Mouse (Mus musculus): Measurements from ENCODE around the gene Tmem248.
"Not testable (repeated sequence)": the region's sequence is repeated elsewhere in the genome, so short reads cannot be mapped to it uniquely, and the experiment has no call there.

Tmem248 gene

DNA sequence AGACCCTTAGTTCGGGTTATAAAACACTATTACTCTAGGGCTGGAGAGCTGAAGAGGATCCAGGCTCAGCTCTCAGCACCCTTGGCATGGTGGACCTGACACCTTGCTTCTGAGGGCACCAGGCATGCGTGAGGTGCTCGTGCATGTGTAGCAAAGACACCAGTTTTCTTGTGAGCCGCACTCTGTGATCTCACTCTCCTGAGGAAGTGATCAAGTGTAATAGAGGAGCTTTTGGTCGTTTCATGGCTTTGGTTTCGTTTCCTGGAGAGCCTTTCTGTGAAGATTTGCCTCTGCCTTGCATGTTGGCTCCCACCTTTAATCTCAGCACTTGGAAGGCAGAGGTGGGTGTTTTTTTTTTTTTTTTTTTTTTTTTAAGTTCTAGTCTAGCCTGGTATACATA is 12.3 kb upstream of the Tmem248 start:
- DNase-seq: no peak

DNA sequence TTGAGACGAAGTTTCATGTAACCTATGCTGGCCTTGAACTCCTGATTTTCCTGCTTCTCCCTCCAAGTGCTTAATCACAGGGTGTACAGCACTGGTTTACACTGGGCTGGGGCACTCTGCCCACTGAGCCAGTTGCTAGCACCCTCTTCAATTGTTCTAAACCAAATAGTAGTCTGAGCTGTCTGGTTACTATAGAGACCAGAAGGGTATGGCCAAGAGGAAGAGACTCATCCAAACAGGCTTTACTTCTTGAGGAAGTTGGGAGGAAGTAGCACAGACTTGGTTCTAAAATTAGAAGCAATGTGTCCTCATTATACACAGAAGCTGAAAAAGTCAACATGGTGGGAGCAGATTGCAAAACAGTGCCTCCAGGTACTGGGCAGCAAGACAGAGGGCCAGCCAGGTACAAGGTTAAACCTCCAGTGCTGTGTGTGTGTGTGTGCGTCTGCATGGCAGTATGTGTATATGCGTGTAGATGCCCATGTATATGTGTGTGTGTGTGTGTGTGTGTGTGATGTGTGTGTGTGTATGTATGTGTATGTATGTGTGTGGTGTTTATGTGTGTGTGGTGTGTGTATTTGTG is 11.3 kb upstream of the Tmem248 start:
- DNase-seq: no peak

GRCm38 (mm10) chr5:130207299-130207698 is 9.6 kb upstream of the Tmem248 start:
- DNase-seq: no peak

GRCm38 (mm10) chr5:130212956-130213355 is 3.9 kb upstream of the Tmem248 start:
- no peak for DNase-seq

- DNase-seq: no peak
These were observed 525 bp downstream of the Tmem248 start for GRCm38 (mm10) chr5:130217406-130217805.

DNA sequence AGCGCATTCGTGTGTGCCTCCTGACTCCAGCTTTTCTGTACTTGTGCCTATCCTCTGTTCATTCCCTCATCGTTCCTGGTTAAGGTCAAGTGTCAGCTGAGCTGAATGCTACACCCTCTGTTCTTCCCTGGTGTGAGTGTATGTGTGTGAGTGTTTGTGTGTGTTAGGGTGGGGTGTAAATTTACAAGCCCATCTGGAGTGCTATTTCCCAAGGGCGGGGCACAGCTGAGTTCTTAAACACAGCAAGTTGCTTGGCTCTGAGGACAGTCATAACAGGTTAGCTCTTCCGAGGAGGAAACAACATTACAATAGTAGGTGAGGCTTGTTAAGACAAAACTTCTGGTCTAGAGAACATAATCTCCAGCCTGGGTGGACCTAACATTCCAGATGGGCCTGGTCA is 1.5 kb downstream of the Tmem248 start:
- no peak for DNase-seq

DNA sequence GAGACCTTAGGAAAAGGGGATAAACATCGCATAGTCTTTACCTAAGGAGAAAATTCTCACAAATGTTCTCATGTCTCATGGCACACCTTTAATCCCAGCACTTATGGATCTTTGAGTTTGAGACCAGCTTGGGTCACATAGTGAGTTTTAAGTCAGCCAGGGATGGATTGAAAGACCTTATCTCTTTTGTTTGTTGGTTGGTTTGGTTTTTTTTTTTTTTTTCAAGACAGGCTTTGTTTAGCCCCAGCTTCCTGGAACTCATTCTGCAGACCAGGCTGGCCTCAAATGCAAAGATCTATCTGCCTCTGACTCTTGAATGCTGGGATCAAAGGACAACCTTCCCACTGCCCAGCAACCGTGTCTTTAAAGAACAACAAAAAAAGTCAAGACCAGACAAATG is 4.4 kb downstream of the Tmem248 start:
- peak in 1 of 2 experiments; percentile 11 for DNase-seq

GRCm38 (mm10) chr5:130221760-130222145 is 4.9 kb downstream of the Tmem248 start:
- no peak for DNase-seq

DNA sequence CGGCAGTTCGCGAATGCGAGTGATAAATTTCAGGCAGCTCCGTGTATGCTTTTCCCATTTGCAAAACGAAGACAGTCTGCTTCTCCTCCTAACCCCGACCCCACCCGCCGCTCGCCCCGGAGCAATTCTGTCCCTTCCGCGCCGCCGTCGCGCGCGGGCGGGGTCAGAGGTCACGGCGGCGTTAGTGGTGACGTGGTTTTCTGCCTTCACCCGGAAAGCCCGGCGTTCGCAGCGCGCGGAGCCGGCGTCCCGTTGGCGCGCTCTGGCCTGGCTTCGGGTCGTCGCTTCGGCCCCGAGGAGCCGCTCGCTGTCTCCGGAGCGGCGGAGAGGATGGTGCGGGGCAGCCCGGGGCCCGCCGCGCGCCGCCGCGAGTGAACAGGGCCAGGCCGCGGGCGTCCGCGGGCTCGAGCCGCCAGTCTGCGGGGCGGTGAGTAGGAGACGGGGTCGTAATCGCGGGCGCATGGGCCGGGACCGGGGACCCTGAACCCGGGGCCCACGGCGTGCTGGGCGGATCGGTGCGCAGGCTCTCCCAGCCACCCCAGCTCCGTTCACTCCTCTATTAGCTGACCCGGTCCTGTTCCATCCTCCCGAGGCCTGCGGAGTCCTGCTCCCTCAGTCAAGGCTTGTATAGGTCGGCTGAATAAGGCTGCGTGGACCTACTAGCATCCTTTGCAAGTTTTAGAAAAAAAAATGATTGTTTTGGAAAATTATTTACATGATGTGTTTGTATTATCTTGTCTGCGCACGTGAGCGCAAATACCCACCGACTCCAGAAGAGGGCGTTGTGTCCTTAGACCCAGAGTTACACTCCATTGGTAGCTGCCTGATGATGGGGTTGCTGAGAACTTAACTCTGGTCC is 5.5 kb downstream of the Tmem248 start:
- peak; percentile 90 to 94 for DNase-seq

DNA sequence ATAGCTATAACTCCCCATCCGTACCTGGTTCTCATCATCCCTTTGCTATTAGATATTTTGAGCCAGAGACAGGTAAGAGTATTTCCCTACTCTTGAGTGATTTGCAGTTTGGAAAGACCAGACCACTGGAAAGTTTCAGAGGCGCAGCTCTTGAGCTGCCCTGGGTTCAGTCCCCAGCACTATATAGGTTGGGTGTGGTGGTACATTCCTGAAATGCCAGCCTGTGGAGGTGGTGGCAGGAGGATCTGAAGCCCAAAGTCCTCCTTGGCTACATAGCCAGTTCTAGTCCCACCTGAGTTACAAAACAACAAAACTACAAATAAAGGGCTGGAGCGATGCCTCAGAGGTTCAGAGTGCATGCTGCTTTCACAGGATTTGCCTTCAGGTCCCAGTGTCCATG is 9.9 kb downstream of the Tmem248 start:
- DNase-seq: no peak

- DNase-seq: no peak
These were observed 11.2 kb downstream of the Tmem248 start for GRCm38 (mm10) chr5:130228120-130228519.

DNA sequence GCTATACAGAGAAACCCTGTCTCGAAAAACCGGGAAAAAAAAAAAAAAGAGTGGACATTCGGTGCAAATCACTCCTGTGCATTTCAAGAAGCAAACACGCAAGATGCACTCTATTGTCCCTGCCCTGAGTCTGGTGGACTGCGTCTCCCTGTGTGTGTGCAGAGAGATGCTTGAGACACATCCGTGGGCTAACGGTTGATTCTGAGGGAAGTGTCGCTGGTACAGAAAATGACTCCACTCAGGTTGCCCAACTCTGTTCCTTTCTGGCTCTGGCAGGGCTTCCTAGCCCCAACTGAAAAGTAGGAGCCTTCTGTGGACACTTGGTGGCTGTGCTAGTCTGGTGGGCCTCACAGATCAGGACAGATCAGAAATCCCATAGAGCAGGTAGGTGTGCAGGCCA is 19.4 kb downstream of the Tmem248 start:
- no peak for DNase-seq

DNA sequence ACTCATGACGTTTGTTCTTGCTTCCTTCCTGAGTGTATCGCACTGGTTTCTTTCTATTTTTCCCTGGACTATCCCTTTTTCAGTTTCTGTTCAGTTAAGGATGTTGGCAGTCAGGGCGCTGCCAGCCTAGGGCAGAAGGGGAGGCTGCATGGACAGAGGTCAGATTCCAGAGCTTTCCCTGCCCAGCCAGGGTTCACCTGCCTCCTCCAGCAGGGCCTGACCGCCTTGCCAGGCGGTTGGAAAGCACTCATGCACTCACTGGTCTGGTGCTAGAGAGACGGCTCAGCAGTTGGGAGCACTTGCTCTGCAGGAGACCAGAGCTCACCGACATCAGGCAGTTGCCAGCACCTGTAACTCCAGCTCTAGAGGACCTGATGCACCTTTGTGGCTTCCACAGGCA is 22.4 kb downstream of the Tmem248 start:
- DNase-seq: peak; percentile 72 to 90

DNA sequence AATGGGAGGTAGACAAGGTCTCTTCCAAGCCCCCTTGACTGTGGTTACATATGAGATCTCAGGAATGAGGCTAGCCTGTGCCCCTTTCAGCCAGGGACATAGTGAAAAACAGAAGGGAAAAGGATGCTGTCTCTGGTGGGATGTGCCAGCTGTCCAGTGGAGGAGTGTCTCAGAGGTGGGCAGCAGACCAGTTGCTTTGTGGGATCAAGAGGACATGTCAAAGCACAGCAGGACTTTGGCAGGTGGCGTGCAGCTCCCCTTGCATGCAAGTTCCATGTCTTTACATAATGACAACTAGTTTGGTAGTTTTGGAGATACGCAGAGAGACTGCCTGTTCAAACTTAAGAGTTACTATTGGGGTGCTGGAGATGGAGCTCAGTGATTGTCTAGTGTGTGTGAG is 23.0 kb downstream of the Tmem248 start:
- no peak for DNase-seq

GRCm38 (mm10) chr5:130241426-130241825 is 24.5 kb downstream of the Tmem248 start:
- no peak for DNase-seq

- no peak for DNase-seq
These were observed 30.9 kb downstream of the Tmem248 start for GRCm38 (mm10) chr5:130247823-130248222.

GRCm38 (mm10) chr5:130254164-130255016 is 37.5 kb downstream of the Tmem248 start:
- peak in 1 of 2 experiments; percentile 43 for DNase-seq

DNA sequence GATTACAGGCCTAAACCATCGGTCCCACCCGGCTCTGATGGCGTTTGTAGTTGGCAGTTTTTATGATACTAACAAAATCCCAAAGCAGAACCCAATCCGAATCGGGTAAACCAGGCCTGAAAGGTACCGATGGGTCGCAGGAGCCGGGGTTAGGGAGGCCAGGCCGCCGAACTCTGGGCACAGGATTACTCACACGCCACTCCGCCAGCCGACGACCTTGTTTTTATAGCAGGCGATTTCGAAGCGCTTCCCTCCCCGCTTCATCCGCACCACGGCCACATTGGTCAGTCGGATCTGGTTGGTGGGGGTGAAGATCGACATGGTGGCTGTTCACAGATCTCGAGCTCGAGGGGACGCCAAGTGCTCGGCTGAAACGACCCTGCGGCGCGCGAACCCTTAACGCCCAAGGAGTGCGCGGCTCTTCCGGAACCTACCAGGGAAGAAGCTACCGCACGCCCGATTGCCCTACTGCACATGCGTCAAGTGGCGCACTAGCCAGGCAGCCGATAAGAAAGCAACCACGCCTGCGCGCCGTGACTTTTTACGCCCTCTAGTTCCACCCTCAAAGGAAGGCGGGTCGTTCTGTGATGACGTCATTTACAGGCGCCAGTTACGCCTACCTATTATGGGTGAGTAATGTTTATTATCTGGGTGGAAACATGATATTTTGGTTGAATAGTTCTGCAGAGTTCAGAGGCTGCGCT is 38.3 kb downstream of the Tmem248 start, which contains the start of the genes Sbds and Tyw1:
Gene Sbds (minus strand): TSS at position 514 of the 704 bp plus-strand sequence.
Gene Tyw1 (plus strand): TSS at position 603 of the 704 bp plus-strand sequence.
- DNase-seq: peak; percentile 99

- DNase-seq: not testable (repeated sequence)
These were observed 39.1 kb downstream of the Tmem248 start for GRCm38 (mm10) chr5:130255799-130256525.

GRCm38 (mm10) chr5:130256678-130257271 is 39.9 kb downstream of the Tmem248 start:
- peak; percentile 98 for DNase-seq

DNA sequence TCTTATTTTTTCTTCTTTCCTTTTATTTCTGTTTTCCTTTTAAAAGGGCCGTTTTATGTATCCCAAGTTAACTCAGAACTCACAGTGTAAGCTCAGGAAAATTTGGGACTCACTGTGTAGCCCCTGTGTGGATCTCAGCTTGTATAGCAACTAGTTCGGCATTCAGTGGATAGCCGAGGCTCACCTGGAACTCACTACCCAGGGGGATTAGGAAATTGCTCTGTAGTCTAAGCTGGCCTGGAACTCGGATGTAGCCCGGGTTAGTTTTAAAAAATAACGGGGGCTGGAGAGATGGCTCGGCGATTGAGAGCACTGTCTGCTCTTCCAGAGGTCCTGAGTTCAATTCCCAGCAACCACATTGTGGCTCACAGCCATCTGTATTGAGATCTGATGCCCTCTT is 40.4 kb downstream of the Tmem248 start:
- DNase-seq: no peak
